Mouse (Mus musculus) bone marrow macrophage, adult 2 months (primary cell): ENCODE data around the gene Fscn2. TPM values are rescaled to one million over a fixed set of nuclear protein-coding genes. Genes with fewer than 3 reads are reported as not detected.

Experiments used
- H3K27ac ChIP-seq: 2 replicates; pipeline ENCODE4 v1.5.1; 2012; ENCODE audit warnings: low read depth, low read length; ENCODE audit not compliant: insufficient read depth
- H3K4me1 ChIP-seq: 2 replicates; pipeline ENCODE4 v1.6.1; 2012; ENCODE audit warnings: low read length; ENCODE audit not compliant: control insufficient read depth, insufficient read depth
- H3K4me3 ChIP-seq: 2 replicates; pipeline ENCODE4 v1.5.1; 2012; ENCODE audit warnings: mild to moderate bottlenecking, low read length, moderate library complexity; ENCODE audit not compliant: insufficient read depth
- CTCF ChIP-seq: IDR thresholded peaks from 2 replicates; pipeline ENCODE4 v1.5.1; 2012; ENCODE audit warnings: low read depth, mild to moderate bottlenecking, low read length, moderate library complexity
- POLR2A ChIP-seq: IDR thresholded peaks from 2 replicates; pipeline ENCODE4 v1.6.1; 2012; ENCODE audit warnings: mild to moderate bottlenecking, low read depth, low read length, borderline replicate concordance
- polyA plus RNA-seq: library from polyadenylated mRNA; stranded (reverse); fragments of >200 nt; gene quantifications from 2 replicates; pipeline ENCODE4 v1.2.4, GENCODE M21; 2012; ENCODE audit not compliant: missing spikeins, insufficient read depth, insufficient read length

Gene Fscn2
- polyA plus RNA-seq, 1 experiment: not detected

DNA sequence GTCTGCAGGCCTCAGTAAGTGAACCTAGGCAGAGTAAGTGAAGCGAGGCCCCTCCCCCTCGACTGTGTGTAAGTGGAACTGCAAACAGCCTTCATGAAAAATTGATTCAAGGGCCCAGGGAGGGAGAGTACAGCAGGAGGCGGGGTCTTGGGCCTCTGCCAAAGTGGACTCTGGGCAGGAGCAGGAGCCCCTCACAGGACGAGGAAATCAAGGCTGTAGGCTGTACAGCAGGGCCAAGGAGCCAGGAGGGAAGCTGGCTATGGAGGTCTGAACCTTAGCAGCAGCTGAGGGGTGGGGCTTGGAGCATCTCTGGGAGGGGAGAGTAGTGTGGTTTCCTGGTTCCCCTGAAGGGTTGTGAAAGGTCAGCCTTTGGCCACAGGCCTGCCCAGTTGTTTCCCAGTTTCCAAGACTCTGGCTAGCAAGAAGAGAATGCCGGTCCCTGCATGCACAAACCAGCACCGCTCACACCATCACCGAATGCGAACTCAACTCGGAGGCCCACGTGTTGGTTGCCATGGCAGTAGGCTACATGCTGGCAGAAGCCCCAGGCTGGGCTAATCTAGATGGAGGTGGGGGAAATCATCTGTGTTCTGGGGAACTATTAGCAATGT is 3.4 kb upstream of the Fscn2 start:
- H3K27ac ChIP-seq: no peak overlapping the region; the same call in 1 of the 2 replicates
- H3K4me3 ChIP-seq: no peak overlapping the region
- peaks cover 49% of the 10 kb centered on the region for H3K4me1 ChIP-seq
- TF ChIP-seq POLR2A (no peak), CTCF (no peak)

DNA sequence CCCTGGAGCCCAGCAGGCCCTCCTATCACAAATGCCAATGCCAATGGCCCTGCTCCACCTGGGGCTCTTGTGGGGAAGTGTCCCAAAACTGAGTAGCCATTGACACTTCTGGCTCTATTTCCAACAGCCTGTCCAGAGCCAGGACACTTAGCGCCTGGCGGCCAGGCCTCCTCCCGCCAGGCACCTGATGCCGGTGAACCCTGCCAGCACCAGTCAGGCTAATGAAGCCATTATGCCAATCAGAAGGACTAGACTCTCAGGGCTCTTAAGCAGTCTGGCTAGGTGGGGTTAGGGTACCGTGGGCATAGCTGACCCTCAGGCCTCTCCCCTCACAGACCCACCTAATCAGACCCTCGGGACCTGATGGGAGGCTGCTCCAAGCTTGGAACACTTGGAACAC is 1.9 kb upstream of the Fscn2 start:
- H3K4me3 ChIP-seq: no peak overlapping the region
- H3K4me1 ChIP-seq: peaks cover 39% of the 10 kb centered on the region
- no peak for TF ChIP-seq POLR2A
- no peak for TF ChIP-seq CTCF
- H3K27ac ChIP-seq: no peak overlapping the region

DNA sequence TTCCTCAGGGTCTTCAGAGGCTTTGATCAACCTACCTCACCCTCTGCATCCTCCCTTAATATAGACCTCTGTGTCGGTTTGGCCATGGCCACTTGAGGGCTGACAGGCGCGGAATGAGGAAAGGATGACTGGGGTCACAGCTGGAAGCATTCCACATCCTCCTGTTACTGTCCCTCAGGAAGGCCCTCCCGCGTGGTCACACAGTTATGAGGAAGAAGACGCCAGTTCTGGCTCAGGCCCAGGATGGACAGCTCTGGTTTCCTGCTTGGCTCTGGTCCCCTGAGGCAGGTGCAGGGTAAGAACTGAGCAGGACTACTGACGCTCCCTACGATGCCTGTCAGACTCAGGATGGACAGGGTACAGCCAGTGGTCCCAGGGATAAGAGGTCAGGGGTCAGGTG is 1.3 kb upstream of the Fscn2 start:
- no peak overlapping the region for H3K27ac ChIP-seq
- peaks cover 32% of the 10 kb centered on the region for H3K4me1 ChIP-seq
- TF ChIP-seq POLR2A (no peak), CTCF (no peak)
- no peak overlapping the region for H3K4me3 ChIP-seq

DNA sequence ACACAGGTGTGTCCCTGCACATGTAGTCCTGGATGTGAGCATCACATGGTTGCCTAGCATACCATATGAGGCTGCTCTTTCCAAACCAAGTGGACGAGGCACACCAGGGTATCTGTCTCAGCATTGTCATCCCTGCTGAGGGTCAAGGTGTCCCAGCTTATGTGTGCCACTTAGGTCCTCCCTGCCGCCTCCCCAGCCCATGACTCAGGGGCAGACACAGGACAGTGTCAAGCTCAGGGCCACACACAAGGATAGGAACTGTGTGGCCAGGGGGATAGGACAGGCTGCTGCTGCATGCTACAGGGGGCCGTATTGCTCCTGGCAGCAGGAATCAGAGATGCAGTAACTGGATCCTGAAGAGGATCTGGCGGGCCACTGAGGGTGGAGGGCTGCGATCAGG is 579 bp upstream of the Fscn2 start:
- Histone ChIP-seq H3K4me3 (no peak overlapping the region), H3K4me1 (peaks cover 30% of the 10 kb centered on the region), H3K27ac (no peak overlapping the region)
- TF ChIP-seq CTCF (no peak), POLR2A (no peak)

DNA sequence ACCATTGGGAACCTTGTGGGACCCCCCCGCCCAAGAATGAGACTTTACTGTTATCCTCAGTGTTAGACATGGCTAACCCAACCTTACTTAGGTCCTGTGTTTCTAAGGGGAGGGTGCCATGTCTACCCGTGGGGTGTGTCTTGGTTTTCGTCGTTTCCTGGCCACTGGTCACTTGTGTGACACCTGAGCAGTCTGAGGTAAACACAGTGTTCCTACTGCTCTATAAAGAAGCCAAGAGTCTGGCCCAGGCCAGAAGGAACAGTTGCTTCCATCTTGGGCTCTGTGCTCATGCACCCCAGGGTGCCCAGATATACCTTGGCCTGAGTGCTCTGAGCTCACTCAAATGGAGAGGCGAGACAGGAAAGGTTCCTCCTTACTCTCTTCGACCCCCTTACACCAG is 1.6 kb downstream of the Fscn2 start:
- Histone ChIP-seq H3K4me1 (peaks cover 28% of the 10 kb centered on the region), H3K27ac (no peak overlapping the region), H3K4me3 (no peak overlapping the region)
- TF ChIP-seq CTCF (no peak), POLR2A (no peak)

DNA sequence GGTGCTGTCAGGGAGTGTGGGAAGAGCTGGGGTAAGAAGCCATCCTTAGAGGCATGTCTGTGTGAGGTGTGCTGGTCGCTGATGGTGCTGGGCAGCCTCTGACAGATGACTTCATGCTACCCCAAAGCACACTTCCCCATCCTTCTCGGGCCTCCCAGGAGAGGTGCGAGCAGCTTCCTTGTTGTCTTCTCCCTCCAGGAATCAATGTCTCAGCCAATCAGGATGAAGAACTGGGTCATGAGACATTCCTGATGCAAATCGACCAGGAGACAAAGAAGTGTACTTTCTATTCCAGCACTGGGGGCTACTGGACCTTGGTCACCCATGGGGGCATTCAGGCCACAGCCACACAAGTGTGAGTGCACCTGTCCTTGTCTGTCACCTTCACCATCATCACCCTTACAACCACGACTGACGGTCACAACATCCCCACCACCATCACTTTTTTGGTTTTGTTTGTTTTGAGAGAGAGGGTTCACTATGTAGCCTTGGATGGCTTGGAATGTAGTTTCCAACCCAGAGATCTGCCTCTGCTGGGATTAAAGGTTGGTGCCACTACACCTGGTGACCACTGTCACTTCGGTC is 5.2 kb downstream of the Fscn2 start:
- Histone ChIP-seq H3K27ac (no peak overlapping the region), H3K4me1 (peaks cover 9% of the 10 kb centered on the region), H3K4me3 (no peak overlapping the region)
- TF ChIP-seq POLR2A: no peak
- no peak for TF ChIP-seq CTCF

DNA sequence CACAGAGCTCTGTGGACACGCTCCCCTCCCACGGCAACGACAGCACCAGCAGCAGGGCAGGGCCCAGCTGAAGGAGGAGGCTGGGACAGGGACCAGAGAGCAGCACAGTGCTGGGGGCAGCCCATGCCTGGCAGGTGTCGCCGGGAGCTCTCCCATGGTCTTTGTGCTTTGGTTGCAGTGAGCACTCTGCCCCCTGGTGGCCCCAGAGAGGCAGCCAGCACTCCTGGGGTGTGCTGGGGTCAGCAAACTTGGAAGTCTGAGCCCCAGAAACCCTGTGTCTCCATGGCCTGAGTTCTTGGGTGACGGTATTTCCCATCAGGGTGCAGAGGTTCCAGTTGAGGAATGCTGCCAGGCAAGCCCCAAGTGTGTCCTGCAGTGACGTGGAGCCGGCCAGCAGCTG is 8.3 kb downstream of the Fscn2 start:
- no peak overlapping the region for H3K4me3 ChIP-seq
- no peak overlapping the region for H3K27ac ChIP-seq
- peaks cover 9% of the 10 kb centered on the region for H3K4me1 ChIP-seq
- no peak for TF ChIP-seq POLR2A
- peak; percentile 63 for TF ChIP-seq CTCF

DNA sequence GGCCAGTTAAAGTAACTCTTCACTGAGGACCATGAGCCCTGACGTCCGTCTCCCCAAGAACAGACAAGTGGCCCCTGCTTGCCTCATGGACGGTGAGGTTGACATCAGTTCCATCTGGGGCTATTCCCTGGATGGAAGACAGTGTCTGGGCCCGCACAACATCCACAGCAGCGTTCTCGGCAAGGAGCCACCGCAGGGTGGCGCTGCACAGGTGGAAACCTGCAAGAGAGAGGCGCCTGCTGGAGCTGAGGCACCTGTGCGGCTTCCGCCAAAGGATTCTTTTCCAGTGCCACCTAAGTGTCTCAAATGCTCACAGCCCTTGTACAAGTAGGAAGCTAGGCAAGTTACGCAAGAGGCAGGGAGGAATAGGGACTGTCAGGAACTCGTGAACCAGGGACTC is 11.7 kb downstream of the Fscn2 start:
- no peaks in the 10 kb centered on the region; the same call in 1 of the 2 replicates for H3K4me1 ChIP-seq
- no peak for TF ChIP-seq CTCF
- TF ChIP-seq POLR2A: no peak
- H3K27ac ChIP-seq: no peak overlapping the region
- H3K4me3 ChIP-seq: no peak overlapping the region

DNA sequence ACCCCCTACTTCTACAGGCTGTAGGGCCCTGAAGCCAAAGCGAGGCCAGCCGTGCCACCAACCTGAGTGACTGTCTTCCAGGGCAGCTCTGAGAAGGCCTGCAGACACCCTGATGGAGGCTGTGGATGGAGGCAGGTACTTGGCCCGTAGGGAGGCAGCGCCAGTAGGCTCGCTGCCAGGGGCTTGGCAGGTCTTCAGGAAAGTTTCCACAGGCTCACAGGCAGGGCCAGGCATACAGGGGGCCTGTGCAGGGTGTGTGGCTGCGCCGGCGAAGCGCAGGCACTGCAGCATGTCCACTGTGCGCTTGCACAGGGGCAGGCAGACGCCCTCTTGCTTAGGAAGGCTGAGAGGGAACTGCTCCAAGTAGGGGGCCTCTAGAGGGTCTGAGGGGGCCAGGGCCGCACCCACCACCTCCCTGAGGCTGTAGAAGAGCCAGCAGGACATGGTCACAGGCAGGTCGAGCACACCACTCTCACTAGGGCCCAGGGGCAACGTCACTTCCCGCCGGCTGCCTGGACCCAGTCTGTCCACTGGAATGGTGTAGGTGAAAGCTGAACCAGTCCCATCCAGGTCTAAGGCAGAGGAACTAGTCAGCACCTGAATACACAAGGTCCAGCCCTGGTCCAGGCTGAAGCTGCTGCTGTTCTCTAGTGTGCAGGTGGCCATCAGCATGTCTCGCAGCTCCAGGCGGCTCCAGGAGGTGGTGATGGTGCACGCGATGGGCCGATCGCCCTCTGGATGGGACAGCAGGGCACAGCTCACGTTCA is 12.7 kb downstream of the Fscn2 start:
- H3K27ac ChIP-seq: no peak overlapping the region
- no peak overlapping the region for H3K4me3 ChIP-seq
- no peaks in the 10 kb centered on the region; the same call in 1 of the 2 replicates for H3K4me1 ChIP-seq
- no peak for TF ChIP-seq POLR2A
- TF ChIP-seq CTCF: no peak

DNA sequence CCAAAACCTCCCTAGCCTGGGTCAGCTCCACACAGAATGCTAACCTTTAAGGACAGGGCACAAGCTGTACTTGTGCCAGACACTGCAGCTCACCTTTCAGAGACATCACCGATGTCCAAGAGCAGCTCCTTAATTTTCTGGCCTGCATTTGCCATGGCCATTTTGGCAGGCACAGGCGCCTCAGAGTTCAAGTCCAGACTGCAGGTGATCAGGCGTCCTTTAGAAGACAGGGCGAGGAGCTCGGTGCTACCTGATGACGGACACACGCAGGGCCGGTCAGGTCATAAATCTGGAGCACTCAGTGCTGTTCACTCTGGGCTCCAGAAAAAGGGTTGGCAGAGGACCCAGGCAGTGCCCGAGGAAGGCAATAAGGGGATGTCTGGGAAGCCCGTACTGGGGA is 14.0 kb downstream of the Fscn2 start:
- Histone ChIP-seq H3K4me1 (no peaks in the 10 kb centered on the region; the same call in 1 of the 2 replicates), H3K4me3 (no peak overlapping the region)

More for the DNA sequence above, 14.0 kb downstream of the Fscn2 start:
- no peak overlapping the region for H3K27ac ChIP-seq
- TF ChIP-seq POLR2A (no peak), CTCF (no peak)
